In the genomic region with DNA sequence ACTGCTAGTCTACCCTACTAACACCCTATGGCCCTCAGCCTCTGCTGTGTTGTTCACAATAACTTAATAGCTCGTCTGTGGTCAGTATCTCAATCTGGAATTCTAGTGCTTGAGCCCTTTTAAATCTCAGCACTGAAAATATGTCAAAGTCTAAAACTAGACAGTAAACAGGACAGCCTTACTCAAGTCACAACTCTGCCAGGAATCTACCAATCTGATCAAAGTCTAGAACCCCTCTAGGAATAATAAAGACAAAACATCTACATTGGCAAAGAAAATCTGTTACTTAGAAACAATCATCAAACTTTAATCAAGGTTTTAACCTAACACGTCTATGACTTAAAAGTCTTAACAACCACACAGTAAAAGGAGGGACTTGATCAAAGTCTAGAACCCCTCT, we compare ENCODE assay signal across 17 mouse cellular contexts.
"Had no signal": no experiment of that assay in that cellular context is flagged by ENCODE, and none has a peak within 500 bp of the region (broad histone marks: within the 10 kb centered on the region; RNA-seq: fewer than 3 reads in every experiment).

No protein-coding gene starts in this region.

- H3K4me3 ChIP-seq: lung, embryonic 15.5 days; megakaryocyte, embryonic 14.5 days; midbrain, embryonic 13.5 days; midbrain, embryonic 15.5 days; neural tube, embryonic 13.5 days; stomach, embryonic 15.5 days had no signal

- H3K9me3 ChIP-seq: lung, embryonic 15.5 days; megakaryocyte, embryonic 14.5 days; midbrain, embryonic 13.5 days; midbrain, embryonic 15.5 days; neural tube, embryonic 13.5 days; stomach, embryonic 15.5 days had no signal

- H3K27me3 ChIP-seq: lung, embryonic 15.5 days; megakaryocyte, embryonic 14.5 days; midbrain, embryonic 13.5 days; midbrain, embryonic 15.5 days; neural tube, embryonic 13.5 days; stomach, embryonic 15.5 days had no signal

- H3K4me2 ChIP-seq: lung, embryonic 15.5 days; midbrain, embryonic 11.5 days; midbrain, embryonic 13.5 days; midbrain, embryonic 15.5 days; neural tube, embryonic 13.5 days; stomach, embryonic 15.5 days had no signal

- H3K27ac ChIP-seq: lung, embryonic 15.5 days; macrophage; midbrain, embryonic 13.5 days; midbrain, embryonic 15.5 days; neural tube, embryonic 13.5 days; stomach, embryonic 15.5 days; stomach, postnatal 0 days had no signal

- ATAC-seq: liver, postnatal 0 days; lung, postnatal 0 days; midbrain, embryonic 13.5 days; midbrain, embryonic 15.5 days had no signal

- DNase-seq: liver, postnatal 0 days; lung, adult 2 months; lung, postnatal 14 days; lung, postnatal 36 days; right cerebral cortex, postnatal 14 days; thymus, adult 2 months; thymus, postnatal 25 days had no signal

- H3K4me1 ChIP-seq: lung, embryonic 15.5 days; megakaryocyte, embryonic 14.5 days; midbrain, embryonic 13.5 days; midbrain, embryonic 15.5 days; neural tube, embryonic 13.5 days; stomach, embryonic 15.5 days had no signal

- H3K9ac ChIP-seq: liver, postnatal 0 days; lung, embryonic 15.5 days; midbrain, embryonic 13.5 days; midbrain, embryonic 15.5 days; neural tube, embryonic 13.5 days; stomach, embryonic 15.5 days had no signal
